ENCODE assay signal across 8 mouse cellular contexts in genomic region chr17:34564796-34565195, GRCm38 (mm10). TPM values are rescaled to one million over a fixed set of nuclear protein-coding genes. Genes with fewer than 3 reads are reported as not detected.
DNase-seq lines count a peak whose midpoint lies in the region; ATAC-seq and TF ChIP-seq lines count a peak whose summit lies in the region.

No protein-coding gene starts in this region.

- no peak overlapping the region for H3K9ac ChIP-seq in neural tube, embryonic 12.5 days

- WGBS in neural tube, embryonic 12.5 days = 45% methylated on average over 3 of the region's 3 CpGs

- intact Hi-C loops in heart, postnatal 14 days (cut with DNase I) = no loop called here

- peak overlapping the region; percentile 20; the same call in 1 of the 2 replicates for H3K4me2 ChIP-seq in neural tube, embryonic 12.5 days (replicated peaks)

- H3K27me3 ChIP-seq in neural tube, embryonic 12.5 days (replicated peaks) = no peaks in the 10 kb centered on the region

- peak overlapping the region; percentile 80 for H3K27ac ChIP-seq in layer of hippocampus, adult 2 months
- H3K27ac ChIP-seq in neural tube, embryonic 12.5 days = no peak overlapping the region

- no peaks in the 10 kb centered on the region for H3K36me3 ChIP-seq in neural tube, embryonic 12.5 days

- no peak for TF ChIP-seq CTCF in layer of hippocampus, adult 2 months (conservative IDR thresholded peaks at IDR 0.05)

- no peaks in the 10 kb centered on the region for H3K9me3 ChIP-seq in neural tube, embryonic 12.5 days

- H3K4me1 ChIP-seq in neural tube, embryonic 12.5 days = peaks cover 7% of the 10 kb centered on the region; the same call in 1 of the 2 replicates

- DNase-seq in layer of hippocampus, adult 2 months (ENCODE audit: low spot score in 2 of 2) = no peak
- DNase-seq in layer of hippocampus, adult 8-10 months (ENCODE audit: low spot score in 2 of 2) = no peak
- peak; percentile 45 to 62 for DNase-seq in heart, postnatal 14 days
- peak; percentile 65 to 75 for DNase-seq in kidney, postnatal 36 days
- DNase-seq in embryo, embryonic 11 days = no peak
- no peak for DNase-seq in ovary, postnatal 10 days (ENCODE audit: low spot score)
- no peak for DNase-seq in layer of hippocampus, postnatal 25 days (ENCODE audit: extremely low spot score in 1 of 2, low spot score in 1 of 2)

- peak overlapping the region; percentile 36 for H3K4me3 ChIP-seq in layer of hippocampus, adult 2 months
- 0 out of 2 replicates have a peak overlapping the region, but pooled peaks have one; percentile 7 for H3K4me3 ChIP-seq in neural tube, embryonic 12.5 days

- ATAC-seq in neural tube, embryonic 12.5 days (ENCODE audit: low FRiP score, low read depth) = no peak

RNA-seq across cellular contexts. Expression of gene Notch4, which starts 0.7 kb away (rescaled TPM):
- 10 to 100 TPM; 11.0 to 15.9 TPM for total RNA-seq in layer of hippocampus, adult 2 months (2021)
- total RNA-seq in layer of hippocampus, adult 8-10 months (2022) = 10 to 100 TPM; 10.3 to 13.5 (median 11.3) TPM
- total RNA-seq in heart, postnatal 14 days (2021) = 10 to 100 TPM; 47.9 to 52.6 TPM
- 10.2 and 11.6 TPM in 2 replicates for polyA plus RNA-seq in neural tube, embryonic 12.5 days (2016; fragmentation: Nextera tagmentation; extraction: Ambion mirVana)
- total RNA-seq in layer of hippocampus, postnatal 25 days (2021) = 10 to 100 TPM in 1 of 2 experiments, 1 to 10 TPM in 1; 9.5 to 11.2 TPM

RNA-seq across cellular contexts. Expression of gene Gpsm3, which starts 24.8 kb away (rescaled TPM):
- total RNA-seq in layer of hippocampus, adult 2 months (2021) = 1 to 10 TPM; 2.4 to 2.5 TPM
- 1 to 10 TPM in 3 of 4 experiments, under 1 TPM in 1; 0.61 to 9.8 (median 5.5) TPM for total RNA-seq in layer of hippocampus, adult 8-10 months (2022)
- 1 to 10 TPM; 5.6 to 7.8 TPM for total RNA-seq in heart, postnatal 14 days (2021)
- 4.2 and 5.5 TPM in 2 replicates for polyA plus RNA-seq in neural tube, embryonic 12.5 days (2016; fragmentation: Nextera tagmentation; extraction: Ambion mirVana)
- 1 to 10 TPM; 1.3 to 2.1 TPM for total RNA-seq in layer of hippocampus, postnatal 25 days (2021)

RNA-seq across cellular contexts. Expression of gene Pbx2, which starts 26.3 kb away (rescaled TPM):
- 10 to 100 TPM; 66.9 to 69.5 TPM for total RNA-seq in layer of hippocampus, adult 2 months (2021)
- 10 to 100 TPM; 54.3 to 76.6 (median 66.8) TPM for total RNA-seq in layer of hippocampus, adult 8-10 months (2022)
- 10 to 100 TPM; 20.1 to 22.6 TPM for total RNA-seq in heart, postnatal 14 days (2021)
- polyA plus RNA-seq in neural tube, embryonic 12.5 days (2016; fragmentation: Nextera tagmentation; extraction: Ambion mirVana) = 17.1 and 18.4 TPM in 2 replicates
- 10 to 100 TPM; 55.8 to 61.5 TPM for total RNA-seq in layer of hippocampus, postnatal 25 days (2021)

RNA-seq across cellular contexts. Expression of gene Ager, which starts 32.9 kb away (rescaled TPM):
- under 1 TPM; 0.79 to 0.83 TPM for total RNA-seq in layer of hippocampus, adult 2 months (2021)
- 1 to 10 TPM in 1 of 4 experiments, under 1 TPM in 3; 0.51 to 1.5 (median 0.88) TPM for total RNA-seq in layer of hippocampus, adult 8-10 months (2022)
- 1 to 10 TPM; 1.0 to 1.2 TPM for total RNA-seq in heart, postnatal 14 days (2021)
- 1.9 and 2.3 TPM in 2 replicates for polyA plus RNA-seq in neural tube, embryonic 12.5 days (2016; fragmentation: Nextera tagmentation; extraction: Ambion mirVana)
- total RNA-seq in layer of hippocampus, postnatal 25 days (2021) = 1 to 10 TPM in 1 of 2 experiments, under 1 TPM in 1; 0.94 to 1.1 TPM

RNA-seq across cellular contexts. Expression of gene Rnf5, which starts 38.7 kb away (rescaled TPM):
- 10 to 100 TPM; 72.1 to 80.3 TPM for total RNA-seq in layer of hippocampus, adult 2 months (2021)
- total RNA-seq in layer of hippocampus, adult 8-10 months (2022) = 10 to 100 TPM; 74.7 to 84.0 (median 76.3) TPM
- total RNA-seq in heart, postnatal 14 days (2021) = 10 to 100 TPM; 33.6 to 35.4 TPM
- 249 and 263 TPM in 2 replicates for polyA plus RNA-seq in neural tube, embryonic 12.5 days (2016; fragmentation: Nextera tagmentation; extraction: Ambion mirVana)
- 10 to 100 TPM; 81.0 to 85.5 TPM for total RNA-seq in layer of hippocampus, postnatal 25 days (2021)

Comparison
In these comparisons a context has a peak if more than half of its experiments do, and no peak if none do; other contexts are left out.
1. DNase-seq: peak in heart, postnatal 14 days (2 of 2) and kidney, postnatal 36 days (2 of 2); none in layer of hippocampus, adult 2 months (0 of 2), layer of hippocampus, adult 8-10 months (0 of 2), embryo, embryonic 11 days (single experiment), ovary, postnatal 10 days (single experiment) and layer of hippocampus, postnatal 25 days (0 of 2).